Comparison of ENCODE assay signal across 29 mouse cellular contexts in the genomic region with DNA sequence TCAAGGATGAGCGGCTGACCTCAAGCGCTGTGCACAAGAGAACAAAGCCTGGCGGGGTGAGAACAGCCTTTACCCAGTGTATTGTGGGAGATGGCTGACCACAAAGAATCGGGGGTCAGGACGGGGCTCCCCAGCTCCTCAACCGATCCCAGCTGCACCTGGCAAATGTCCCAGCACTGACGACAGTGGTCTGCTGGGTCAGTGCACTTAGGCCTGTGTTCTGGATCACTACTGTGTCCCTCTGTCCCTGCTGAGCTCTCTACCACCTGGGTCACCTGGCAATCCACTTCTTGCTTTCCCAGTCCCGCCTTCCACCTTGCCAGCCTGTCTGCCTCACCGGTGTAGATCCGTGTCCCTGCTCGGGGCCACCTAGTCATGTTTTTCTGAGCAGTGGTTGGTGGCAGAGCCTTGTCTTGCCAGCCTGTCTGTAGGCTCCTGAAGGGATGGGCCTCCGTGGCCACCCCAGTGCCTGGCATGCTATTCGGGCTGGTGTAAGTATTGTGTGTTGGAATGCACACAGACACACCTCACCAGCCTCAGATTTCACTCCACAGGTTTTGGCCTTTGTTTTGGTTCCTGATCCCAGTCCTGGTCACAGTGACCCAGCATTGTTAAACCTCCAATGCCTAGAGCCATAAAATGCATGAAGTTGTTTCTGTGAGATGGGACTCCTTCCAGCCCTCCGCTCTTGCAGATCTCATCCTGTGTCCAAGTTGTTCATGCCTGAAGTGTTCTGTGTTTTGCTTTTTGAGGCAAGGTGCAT. TPM values are rescaled to one million over a fixed set of nuclear protein-coding genes. Genes with fewer than 3 reads are reported as not detected.
DNase-seq lines count a peak whose midpoint lies in the region; ATAC-seq and TF ChIP-seq lines count a peak whose summit lies in the region.
"Had no signal": no experiment of that assay in that cellular context is flagged by ENCODE, and none has a peak within 500 bp of the region (broad histone marks: within the 10 kb centered on the region; RNA-seq: fewer than 3 reads in every experiment).

No protein-coding gene starts in this region.

- peaks cover 13% of the 10 kb centered on the region; the same call in 1 of the 2 replicates for H3K27me3 ChIP-seq in heart, embryonic 10.5 days (ENCODE audit: insufficient read depth, poor library complexity, severe bottlenecking)
- 0 out of 2 replicates have a peak, but pooled peaks cover 4% of the 10 kb centered on the region for H3K27me3 ChIP-seq in heart, embryonic 12.5 days (replicated peaks)
- no peaks in the 10 kb centered on the region for H3K27me3 ChIP-seq in kidney, embryonic 16.5 days (ENCODE audit: insufficient read depth, low read length)
- no peaks in the 10 kb centered on the region for H3K27me3 ChIP-seq in kidney, adult 2 months (replicated peaks; ENCODE audit: control insufficient read depth, insufficient read depth, low read length)
- no peaks in the 10 kb centered on the region for H3K27me3 ChIP-seq in CH12.LX (replicated peaks)
- H3K27me3 ChIP-seq: forebrain, embryonic 12.5 days; lung, embryonic 15.5 days; stomach, embryonic 15.5 days had no signal

- no peaks in the 10 kb centered on the region for H3K79me2 ChIP-seq in CH12.LX (replicated peaks; ENCODE audit: control insufficient read depth, extremely low read depth, insufficient read depth, poor library complexity, severe bottlenecking)

- no peak overlapping the region for H3K4me2 ChIP-seq in heart, embryonic 12.5 days
- H3K4me2 ChIP-seq in kidney, embryonic 16.5 days (replicated peaks; ENCODE audit: low read depth, low read length): no peak overlapping the region
- no peak overlapping the region for H3K4me2 ChIP-seq in CH12.LX (ENCODE audit: insufficient read depth, low read depth, poor library complexity, severe bottlenecking)
- H3K4me2 ChIP-seq: forebrain, embryonic 12.5 days; lung, embryonic 15.5 days; neural tube, embryonic 13.5 days; stomach, embryonic 15.5 days had no signal

- H3K9me3 ChIP-seq in heart, embryonic 10.5 days: no peaks in the 10 kb centered on the region
- H3K9me3 ChIP-seq in heart, embryonic 12.5 days (replicated peaks): no peaks in the 10 kb centered on the region
- H3K9me3 ChIP-seq in kidney, embryonic 16.5 days (ENCODE audit: low read length): no peaks in the 10 kb centered on the region
- no peaks in the 10 kb centered on the region for H3K9me3 ChIP-seq in CH12.LX (replicated peaks; ENCODE audit: low read length)
- H3K9me3 ChIP-seq: forebrain, embryonic 12.5 days; lung, embryonic 15.5 days; midbrain, embryonic 10.5 days; neural tube, embryonic 13.5 days; stomach, embryonic 15.5 days had no signal

- intact Hi-C loops in left cerebral cortex, postnatal 36 days (cut with DNase I): loop anchor here (5.0 kb wide), 1 partner anchor 131 kb away; no protein-coding TSS in a partner anchor
- intact Hi-C loops in left cerebral cortex, adult 2 months (cut with DNase I): no loop called here

- no peak for ATAC-seq in heart, embryonic 12.5 days (ENCODE audit: insufficient number of reproducible peaks, low FRiP score)
- ATAC-seq in kidney, embryonic 16.5 days (ENCODE audit: low FRiP score, low TSS enrichment): no peak

- no peak overlapping the region for H3K9ac ChIP-seq in heart, embryonic 12.5 days
- H3K9ac ChIP-seq in kidney, embryonic 16.5 days (replicated peaks; ENCODE audit: low read length): no peak overlapping the region
- H3K9ac ChIP-seq in CH12.LX (ENCODE audit: insufficient read depth, low read depth): no peak overlapping the region
- H3K9ac ChIP-seq: forebrain, embryonic 12.5 days; liver, embryonic 14.5 days; lung, embryonic 15.5 days; neural tube, embryonic 13.5 days; stomach, embryonic 15.5 days had no signal

- DNase-seq in heart, embryonic 10.5 days (ENCODE audit: low spot score): no peak
- DNase-seq in kidney, adult 2 months: no peak
- DNase-seq in CH12.LX (ENCODE audit: extremely low read depth): no peak
- peak; percentile 29 for DNase-seq in Muller cell, postnatal 12 days (ENCODE audit: inconsistent ontology term)
- DNase-seq in left cerebral cortex, postnatal 36 days (ENCODE audit: low spot score in 2 of 2): no peak
- DNase-seq in left cerebral cortex, adult 2 months (ENCODE audit: extremely low spot score in 1 of 2, low spot score in 2 of 2): no peak
- DNase-seq: adrenal gland, postnatal 14 days; cerebellum, adult 11 months; embryo, embryonic 11 days; gastrocnemius, postnatal 10 days; right cerebral cortex, postnatal 14 days; thymus, adult 2 months had no signal

- in situ Hi-C loops in CH12.LX (cut with MboI; ENCODE audit: low pct_ligation_motif_present, low pct_unique_long_range_greater_than_20kb, low sequenced_read_pairs): loop anchor here (5.0 to 10.0 kb wide), 2 partner anchors 91 to 218 kb away; no protein-coding TSS in a partner anchor

- TF ChIP-seq POLR2A in kidney, adult 2 months (IDR thresholded peaks at IDR 0.05; ENCODE audit: low read depth, low read length): no peak
- TF ChIP-seq POLR2A in CH12.LX (IDR thresholded peaks at IDR 0.05; ENCODE audit: low read depth, low read length): 0 out of 2 replicates have a peak, but pooled peaks have one; percentile 8

- WGBS in heart, embryonic 10.5 days: 86% methylated on average over 14 of the region's 14 CpGs
- 84% methylated on average over 14 of the region's 14 CpGs for WGBS in heart, embryonic 12.5 days
- WGBS in kidney, embryonic 16.5 days: 77% methylated on average over 14 of the region's 14 CpGs
- WGBS in kidney, adult 2 months: 47% methylated on average over 14 of the region's 14 CpGs

- H3K27ac ChIP-seq in heart, embryonic 10.5 days: 0 out of 2 replicates have a peak overlapping the region, but pooled peaks have one; percentile 10
- no peak overlapping the region for H3K27ac ChIP-seq in heart, embryonic 12.5 days (ENCODE audit: poor library complexity, severe bottlenecking)
- 0 out of 2 replicates have a peak overlapping the region, but pooled peaks have one; percentile 20 for H3K27ac ChIP-seq in kidney, embryonic 16.5 days (ENCODE audit: low read length)
- H3K27ac ChIP-seq in kidney, adult 2 months (ENCODE audit: insufficient read depth, low read depth, low read length): no peak overlapping the region
- H3K27ac ChIP-seq in CH12.LX (ENCODE audit: insufficient read depth, low read depth): no peak overlapping the region
- no peak overlapping the region for H3K27ac ChIP-seq in left cerebral cortex, adult 2 months
- H3K27ac ChIP-seq: forebrain, embryonic 12.5 days; liver, embryonic 14.5 days; lung, embryonic 15.5 days; macrophage; midbrain, embryonic 10.5 days; neural tube, embryonic 13.5 days; stomach, embryonic 15.5 days had no signal

- H3K36me3 ChIP-seq in heart, embryonic 10.5 days: peaks cover 56% of the 10 kb centered on the region
- H3K36me3 ChIP-seq in heart, embryonic 12.5 days: peaks cover 62% of the 10 kb centered on the region
- H3K36me3 ChIP-seq in kidney, embryonic 16.5 days (ENCODE audit: insufficient read depth, low read length): peaks cover 45% of the 10 kb centered on the region
- H3K36me3 ChIP-seq in kidney, adult 2 months (ENCODE audit: control insufficient read depth, insufficient read depth, low read length): peaks cover 4% of the 10 kb centered on the region
- H3K36me3 ChIP-seq in CH12.LX (replicated peaks in 1 of 2; ENCODE audit: control insufficient read depth in 1 of 2, insufficient read depth in 1 of 2, low read length in 1 of 2): peaks cover 48 to 61% of the 10 kb centered on the region in 2 experiments

- peaks cover 14% of the 10 kb centered on the region; the same call in 1 of the 2 replicates for H3K4me1 ChIP-seq in heart, embryonic 10.5 days
- peaks cover 16% of the 10 kb centered on the region; the same call in 1 of the 2 replicates for H3K4me1 ChIP-seq in heart, embryonic 12.5 days (replicated peaks)
- H3K4me1 ChIP-seq in kidney, embryonic 16.5 days (ENCODE audit: insufficient read depth, low read length): peaks cover 17% of the 10 kb centered on the region
- peaks cover 11% of the 10 kb centered on the region for H3K4me1 ChIP-seq in kidney, adult 2 months (ENCODE audit: control insufficient read depth, insufficient read depth, low read length)
- H3K4me1 ChIP-seq in CH12.LX (ENCODE audit: control insufficient read depth in 1 of 2, insufficient read depth in 2 of 2): peaks cover 8 to 34% of the 10 kb centered on the region in 2 experiments; a peak in 3 of 4 replicates
- H3K4me1 ChIP-seq: forebrain, embryonic 12.5 days; midbrain, embryonic 10.5 days; neural tube, embryonic 13.5 days had no signal

- no peak for TF ChIP-seq EP300 in CH12.LX (IDR thresholded peaks at IDR 0.05; ENCODE audit: low read length)

- no peak for TF ChIP-seq CTCF in kidney, adult 2 months (conservative IDR thresholded peaks at IDR 0.05; ENCODE audit: insufficient read depth, insufficient read length, low read depth, low read length)
- no peak for TF ChIP-seq CTCF in CH12.LX (conservative IDR thresholded peaks at IDR 0.05 in 1 of 2, IDR thresholded peaks at IDR 0.05 in 1 of 2; ENCODE audit: low read depth in 2 of 2, low read length in 2 of 2)
- no peak for TF ChIP-seq CTCF in left cerebral cortex, adult 2 months (IDR thresholded peaks at IDR 0.05)

- TF ChIP-seq RAD21 in CH12.LX (IDR thresholded peaks at IDR 0.05; ENCODE audit: low read depth, low read length): no peak

- H3K4me3 ChIP-seq in heart, embryonic 10.5 days: no peak overlapping the region
- no peak overlapping the region for H3K4me3 ChIP-seq in heart, embryonic 12.5 days
- H3K4me3 ChIP-seq in kidney, embryonic 16.5 days (ENCODE audit: low read length): no peak overlapping the region
- no peak overlapping the region for H3K4me3 ChIP-seq in kidney, adult 2 months (ENCODE audit: insufficient read depth, low read depth, low read length)
- no peak overlapping the region for H3K4me3 ChIP-seq in CH12.LX (replicated peaks in 1 of 3; ENCODE audit: low read depth in 2 of 3, low read length in 2 of 3, poor library complexity in 1 of 3)
- H3K4me3 ChIP-seq in left cerebral cortex, adult 2 months: no peak overlapping the region
- H3K4me3 ChIP-seq: forebrain, embryonic 12.5 days; lung, embryonic 15.5 days; midbrain, embryonic 10.5 days; neural tube, embryonic 13.5 days; stomach, embryonic 15.5 days had no signal

- dilution Hi-C loops in CH12.LX (cut with MboI; ENCODE audit: extremely low pct_ligation_motif_present, extremely low pct_unique_long_range_greater_than_20kb, low sequenced_read_pairs): no loop called here

RNA-seq across cellular contexts. Expression of gene Csf3, which starts 4.4 kb away (rescaled TPM):
- not detected in 2 replicates for polyA plus RNA-seq in heart, embryonic 10.5 days (2016; fragmentation: Nextera tagmentation; extraction: Ambion mirVana)
- polyA plus RNA-seq in heart, embryonic 12.5 days (2016; fragmentation: Nextera tagmentation; extraction: Ambion mirVana): not detected in 2 replicates
- polyA plus RNA-seq in kidney, embryonic 16.5 days (2015; fragmentation: Nextera tagmentation; extraction: Ambion mirVana): 0.11 TPM in 1 of 2 replicates, not detected in the other
- polyA plus RNA-seq in kidney, adult 2 months (2012; rRNA removed): not detected in 2 replicates
- not detected in 2 replicates for total RNA-seq in CH12.LX (2012; rRNA removed)
- total RNA-seq in CH12.LX (2014; rRNA removed): not detected in 2 replicates
- 0.21 and 0.29 TPM in 2 replicates for polyA plus RNA-seq in CH12.LX (2012; ENCODE audit: insufficient read length, low read depth)
- total RNA-seq in left cerebral cortex, postnatal 36 days (2021): not detected
- not detected for total RNA-seq in left cerebral cortex, adult 2 months (2021)
- total RNA-seq: adrenal gland, postnatal 14 days; gastrocnemius, postnatal 10 days; layer of hippocampus, postnatal 10 days; left cerebral cortex, postnatal 14 days; monocyte, adult 5-6 weeks had no signal
- polyA plus RNA-seq: brain, embryonic 14.5 days; C2C12; forebrain, embryonic 12.5 days; heart, embryonic 14.5 days; hindbrain, embryonic 11.5 days; large intestine, adult 2 months; liver, embryonic 14.5 days; lung, embryonic 15.5 days; macrophage; midbrain, embryonic 10.5 days; neural tube, embryonic 13.5 days; stomach, embryonic 15.5 days had no signal

RNA-seq across cellular contexts. Expression of gene Psmd3, which starts 14.3 kb away (rescaled TPM):
- polyA plus RNA-seq in heart, embryonic 10.5 days (2016; fragmentation: Nextera tagmentation; extraction: Ambion mirVana): 232 and 255 TPM in 2 replicates
- 184 and 190 TPM in 2 replicates for polyA plus RNA-seq in heart, embryonic 12.5 days (2016; fragmentation: Nextera tagmentation; extraction: Ambion mirVana)
- 289 and 303 TPM in 2 replicates for polyA plus RNA-seq in kidney, embryonic 16.5 days (2015; fragmentation: Nextera tagmentation; extraction: Ambion mirVana)
- polyA plus RNA-seq in kidney, adult 2 months (2012; rRNA removed): 307 and 331 TPM in 2 replicates
- total RNA-seq in CH12.LX (2012; rRNA removed) (291 and 337 TPM in 2 replicates), CH12.LX (2014; rRNA removed) (163 and 166 TPM in 2 replicates)
- 345 and 354 TPM in 2 replicates for polyA plus RNA-seq in CH12.LX (2012; ENCODE audit: insufficient read length, low read depth)
- total RNA-seq in left cerebral cortex, postnatal 36 days (2021): 100 to 1,000 TPM; 131 to 145 TPM
- total RNA-seq in left cerebral cortex, adult 2 months (2021): 100 to 1,000 TPM; 132 TPM

RNA-seq across cellular contexts. Expression of gene Gsdma, which starts 32.5 kb away (rescaled TPM):
- polyA plus RNA-seq in heart, embryonic 10.5 days (2016; fragmentation: Nextera tagmentation; extraction: Ambion mirVana): not detected in 2 replicates
- not detected in 2 replicates for polyA plus RNA-seq in heart, embryonic 12.5 days (2016; fragmentation: Nextera tagmentation; extraction: Ambion mirVana)
- polyA plus RNA-seq in kidney, embryonic 16.5 days (2015; fragmentation: Nextera tagmentation; extraction: Ambion mirVana): not detected in 2 replicates
- polyA plus RNA-seq in kidney, adult 2 months (2012; rRNA removed): not detected in 2 replicates
- total RNA-seq in CH12.LX (2012; rRNA removed) (not detected in 2 replicates), CH12.LX (2014; rRNA removed) (not detected in 2 replicates)
- polyA plus RNA-seq in CH12.LX (2012; ENCODE audit: insufficient read length, low read depth): 0.08 and 0.10 TPM in 2 replicates
- total RNA-seq in left cerebral cortex, postnatal 36 days (2021): not detected
- not detected for total RNA-seq in left cerebral cortex, adult 2 months (2021)
- total RNA-seq: gastrocnemius, postnatal 10 days; layer of hippocampus, postnatal 10 days; left cerebral cortex, postnatal 14 days; monocyte, adult 5-6 weeks had no signal
- polyA plus RNA-seq: brain, embryonic 14.5 days; C2C12; forebrain, embryonic 12.5 days; heart, embryonic 14.5 days; hindbrain, embryonic 11.5 days; macrophage; midbrain, embryonic 10.5 days; neural tube, embryonic 13.5 days had no signal

RNA-seq across cellular contexts. Expression of gene Med24, which starts 32.6 kb away (rescaled TPM):
- 54.6 and 56.5 TPM in 2 replicates for polyA plus RNA-seq in heart, embryonic 10.5 days (2016; fragmentation: Nextera tagmentation; extraction: Ambion mirVana)
- polyA plus RNA-seq in heart, embryonic 12.5 days (2016; fragmentation: Nextera tagmentation; extraction: Ambion mirVana): 45.9 and 48.1 TPM in 2 replicates
- 71.4 and 73.9 TPM in 2 replicates for polyA plus RNA-seq in kidney, embryonic 16.5 days (2015; fragmentation: Nextera tagmentation; extraction: Ambion mirVana)
- polyA plus RNA-seq in kidney, adult 2 months (2012; rRNA removed): 45.3 and 54.1 TPM in 2 replicates
- total RNA-seq in CH12.LX (2012; rRNA removed) (47.7 and 48.6 TPM in 2 replicates), CH12.LX (2014; rRNA removed) (26.5 and 30.9 TPM in 2 replicates)
- 64.2 and 78.8 TPM in 2 replicates for polyA plus RNA-seq in CH12.LX (2012; ENCODE audit: insufficient read length, low read depth)
- total RNA-seq in left cerebral cortex, postnatal 36 days (2021): 100 to 1,000 TPM; 123 to 133 TPM
- 100 to 1,000 TPM; 126 to 134 TPM for total RNA-seq in left cerebral cortex, adult 2 months (2021)

RNA-seq across cellular contexts. Expression of gene Thra, which starts 43.8 kb away (rescaled TPM):
- 19.2 and 23.2 TPM in 2 replicates for polyA plus RNA-seq in heart, embryonic 10.5 days (2016; fragmentation: Nextera tagmentation; extraction: Ambion mirVana)
- polyA plus RNA-seq in heart, embryonic 12.5 days (2016; fragmentation: Nextera tagmentation; extraction: Ambion mirVana): 27.0 and 29.8 TPM in 2 replicates
- polyA plus RNA-seq in kidney, embryonic 16.5 days (2015; fragmentation: Nextera tagmentation; extraction: Ambion mirVana): 24.4 and 25.9 TPM in 2 replicates
- 92.7 and 97.2 TPM in 2 replicates for polyA plus RNA-seq in kidney, adult 2 months (2012; rRNA removed)
- total RNA-seq in CH12.LX (2012; rRNA removed) (2.5 and 3.9 TPM in 2 replicates), CH12.LX (2014; rRNA removed) (0.81 and 1.1 TPM in 2 replicates)
- 3.8 and 4.3 TPM in 2 replicates for polyA plus RNA-seq in CH12.LX (2012; ENCODE audit: insufficient read length, low read depth)
- total RNA-seq in left cerebral cortex, postnatal 36 days (2021): 100 to 1,000 TPM; 718 to 779 TPM
- 100 to 1,000 TPM; 730 to 768 TPM for total RNA-seq in left cerebral cortex, adult 2 months (2021)

Comparison
In these comparisons a context has a peak if more than half of its experiments do, and no peak if none do; other contexts are left out.
1. H3K27ac ChIP-seq: peak in heart, embryonic 10.5 days (single experiment) and kidney, embryonic 16.5 days (single experiment); none in heart, embryonic 12.5 days (single experiment), kidney, adult 2 months (single experiment), CH12.LX (single experiment) and left cerebral cortex, adult 2 months (single experiment).